Mouse (Mus musculus) cerebellum, adult 8-10 months (tissue): Measurements from ENCODE around the gene H1f0.

Source experiments
- DNase-seq: peaks from one replicate; pipeline ENCODE4 v3.0.0; 2022

H1f0 gene

DNA sequence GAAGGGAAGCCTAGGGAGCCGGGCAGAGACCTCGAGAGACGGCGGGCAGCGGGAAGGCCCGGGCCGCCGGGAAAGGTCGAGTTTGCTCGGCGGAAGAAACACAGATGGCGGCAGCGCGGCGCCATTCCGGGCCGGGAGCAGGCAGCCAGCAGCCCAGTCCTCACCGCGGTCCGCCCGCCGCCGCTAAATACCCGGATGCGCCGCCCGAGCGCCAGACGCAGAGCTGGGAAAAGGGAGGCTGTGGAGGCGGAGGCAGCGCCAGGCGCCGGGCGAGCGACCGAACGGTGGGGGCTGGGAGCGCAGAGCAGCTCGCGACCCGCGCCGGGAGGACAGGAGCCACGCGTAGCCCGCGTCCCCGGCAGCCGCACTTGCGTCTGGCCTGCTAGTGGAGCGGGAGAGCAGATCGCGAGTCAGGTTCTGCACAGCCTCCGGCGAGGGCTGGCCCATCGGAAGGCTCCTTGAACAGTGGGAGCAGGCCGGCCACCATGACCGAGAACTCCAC, at the start of gene H1f0:
Gene H1f0, plus strand, starts transcription at position 214 of the 502 bp plus-strand sequence.
- DNase-seq, result peak; percentile 95

DNA sequence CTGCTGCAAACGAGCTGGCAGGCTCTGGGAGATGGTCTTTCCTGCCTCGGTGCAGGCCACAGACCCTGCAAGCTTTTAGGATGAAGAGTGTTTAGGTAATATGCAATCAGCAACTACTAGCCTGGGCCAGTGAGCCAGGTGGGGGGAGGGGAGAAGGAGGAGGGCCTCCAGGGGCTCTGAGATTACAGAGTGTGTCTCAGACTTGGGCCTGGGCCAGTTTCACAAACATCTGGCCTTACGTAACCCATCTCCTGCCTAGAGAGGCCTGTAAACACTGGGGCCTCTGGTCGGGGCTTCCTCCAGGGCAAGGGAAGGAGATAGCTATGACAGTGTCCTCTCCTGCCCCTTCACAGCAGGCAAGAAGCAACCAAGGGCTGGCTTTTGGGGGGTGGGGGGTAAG, 49.4 kb upstream of the H1f0 start:
- DNase-seq, result no peak

DNA sequence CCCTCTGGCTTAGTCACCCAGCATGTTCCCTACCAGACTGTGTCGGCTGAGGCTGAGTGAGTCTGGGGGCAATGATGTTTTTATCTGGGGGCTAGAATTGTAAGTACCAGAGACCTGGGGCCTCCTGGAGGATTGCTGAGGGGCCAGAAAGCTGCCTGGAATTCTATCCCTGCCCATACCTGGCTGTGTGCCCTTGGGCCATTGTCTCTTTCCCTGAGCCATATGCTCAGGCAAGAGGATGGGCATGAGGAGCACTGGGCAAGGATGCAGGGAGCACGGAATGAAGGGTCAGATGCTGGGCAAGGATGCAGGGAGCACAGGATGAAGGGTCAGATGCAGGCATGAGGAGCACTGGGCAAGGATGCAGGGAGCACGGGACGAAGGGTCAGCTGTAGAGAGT, 48.2 kb upstream of the H1f0 start:
- peak; percentile 50 for DNase-seq

DNA sequence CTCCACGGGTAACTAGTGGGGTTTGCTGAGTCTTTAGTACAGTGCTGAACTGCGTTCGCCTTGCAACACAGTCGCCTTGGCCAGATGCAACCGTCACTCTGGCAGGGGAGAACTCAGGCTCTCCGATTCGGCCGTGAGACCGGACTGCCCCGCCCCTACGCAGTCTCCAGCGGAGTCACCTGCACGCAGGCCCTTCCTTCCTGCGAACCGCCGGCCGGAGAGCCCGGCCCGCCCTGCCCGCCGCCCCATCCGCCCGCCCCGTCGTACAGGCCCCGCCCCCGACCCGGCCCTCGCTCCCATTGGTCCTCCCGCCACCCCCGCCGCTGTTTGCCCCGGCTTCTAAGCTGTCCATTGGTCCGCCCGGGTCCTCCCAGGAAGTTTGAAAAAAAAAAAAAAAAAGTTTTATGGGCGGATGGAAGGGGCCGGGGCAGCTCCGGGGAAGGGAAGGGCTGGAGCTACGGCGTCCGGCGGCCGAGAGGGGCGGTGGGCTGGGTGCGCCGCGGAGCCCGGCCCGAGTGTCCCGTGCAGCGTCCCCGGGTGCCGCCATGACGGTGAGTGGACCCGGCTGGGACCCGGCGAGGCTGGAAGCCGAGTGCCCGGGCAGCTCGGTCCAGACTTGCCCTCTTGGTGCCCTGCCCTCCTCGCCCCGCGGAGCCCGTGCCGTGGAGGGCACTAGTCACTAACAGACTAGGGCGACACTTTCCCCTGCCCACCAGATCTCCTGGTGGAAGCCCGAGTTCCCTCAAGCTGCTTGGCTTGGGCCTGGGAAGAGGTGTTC, 45.4 kb upstream of the H1f0 start:
- DNase-seq, result peak; percentile 64

DNA sequence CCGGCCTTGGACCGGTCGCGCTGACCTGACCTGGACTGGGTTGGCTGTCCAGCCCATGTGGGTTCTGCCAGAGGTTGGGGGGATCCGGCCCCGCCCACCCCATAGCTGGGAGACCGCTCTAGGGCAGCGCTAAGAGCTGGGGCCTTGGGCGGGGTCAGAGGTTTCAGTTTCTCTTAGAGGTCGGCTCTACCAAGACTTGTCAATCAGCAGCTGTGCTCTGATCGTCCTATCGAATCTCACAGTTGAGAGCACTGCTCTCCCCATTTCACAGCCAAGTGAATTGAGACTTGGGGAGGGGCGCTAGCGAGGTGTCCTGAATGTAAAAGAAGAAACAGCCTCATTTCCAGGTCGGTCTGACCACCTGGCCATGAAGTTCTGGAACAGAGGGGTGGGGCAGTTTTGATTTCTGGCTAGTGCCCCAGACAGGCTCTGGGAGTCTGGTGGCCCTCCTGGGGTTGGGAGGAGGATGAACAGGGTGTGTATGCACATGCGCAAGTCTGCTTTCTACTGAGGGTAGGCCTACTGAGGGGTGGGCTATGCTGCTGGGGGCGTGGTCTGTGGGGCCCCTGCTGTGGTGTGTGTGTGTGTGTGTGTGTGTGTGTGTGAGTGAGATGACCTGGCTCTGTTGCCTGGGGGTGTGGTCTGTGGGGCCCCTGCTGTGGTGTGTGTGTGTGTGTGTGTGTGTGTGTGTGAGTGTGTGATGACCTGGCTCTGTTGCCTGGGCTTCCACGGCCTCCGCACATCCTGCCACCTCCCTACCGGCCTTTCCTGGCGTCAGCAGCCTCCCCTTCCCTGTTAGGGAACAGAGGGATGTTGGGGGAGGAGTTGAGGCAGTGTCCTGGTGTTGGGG, 44.6 kb upstream of the H1f0 start:
- DNase-seq, result no peak

GRCm38 (mm10) chr15:78984286-78984778, 43.9 kb upstream of the H1f0 start:
- no peak for DNase-seq

DNA sequence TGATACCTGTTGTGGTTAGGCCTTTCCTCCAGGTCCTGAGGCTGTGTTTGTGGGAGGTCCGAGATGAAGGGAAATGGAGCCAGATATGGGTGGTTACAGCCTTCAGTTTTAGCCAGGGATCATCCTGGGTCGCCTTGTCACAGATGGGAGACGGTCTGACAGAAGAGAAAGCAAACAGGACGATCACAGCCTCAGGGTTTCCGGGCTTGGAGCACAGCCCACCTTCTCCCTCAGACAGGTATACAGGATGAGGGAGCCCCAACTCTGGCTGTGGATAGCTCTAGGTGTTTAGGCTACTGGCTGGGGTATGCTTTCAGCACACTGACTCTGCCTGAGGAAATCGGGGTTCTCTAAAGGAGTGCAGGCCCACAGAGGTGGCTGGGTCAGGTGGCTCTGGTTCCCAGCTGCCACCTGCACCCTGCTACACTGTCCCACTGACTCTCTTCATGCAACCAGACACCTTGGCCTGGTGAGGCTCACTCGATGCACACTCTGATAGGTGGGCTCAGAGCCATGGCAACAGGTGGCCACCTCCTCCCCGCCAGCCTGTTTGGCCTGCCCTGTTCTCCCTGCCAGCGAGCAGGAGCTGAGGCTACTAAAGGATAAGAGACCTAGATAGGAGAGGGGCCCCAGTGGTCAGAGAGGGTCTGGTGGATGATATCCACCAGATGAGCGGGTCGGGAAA, 41.6 kb upstream of the H1f0 start:
- DNase-seq, result peak; percentile 70

DNA sequence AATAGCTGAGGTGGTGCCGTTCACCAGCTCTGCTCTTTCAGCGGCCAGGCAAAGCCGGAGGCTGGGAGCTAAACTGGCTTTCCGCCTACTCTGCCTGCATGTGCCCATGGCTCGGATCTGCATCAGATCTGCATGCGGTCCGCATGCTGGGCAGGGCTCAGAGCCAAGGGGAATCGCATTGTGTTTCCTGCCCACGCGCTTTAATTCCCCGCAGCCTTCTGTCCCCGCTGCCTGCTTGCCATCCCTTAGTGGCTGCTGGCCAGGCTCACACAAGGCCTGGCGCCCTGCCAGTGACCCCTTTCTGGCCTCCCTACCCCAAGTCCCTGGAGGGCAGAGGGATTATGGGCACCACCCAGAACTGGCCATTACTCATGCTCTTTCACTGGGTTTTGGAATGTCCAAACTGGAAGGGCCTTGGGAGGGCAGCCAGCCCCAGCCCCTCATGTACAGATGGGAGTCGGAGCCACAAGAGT, 39.7 kb upstream of the H1f0 start:
- peak; percentile 99 for DNase-seq

GRCm38 (mm10) chr15:78989152-78990092, 38.8 kb upstream of the H1f0 start:
- DNase-seq, result peak; percentile 41

DNA sequence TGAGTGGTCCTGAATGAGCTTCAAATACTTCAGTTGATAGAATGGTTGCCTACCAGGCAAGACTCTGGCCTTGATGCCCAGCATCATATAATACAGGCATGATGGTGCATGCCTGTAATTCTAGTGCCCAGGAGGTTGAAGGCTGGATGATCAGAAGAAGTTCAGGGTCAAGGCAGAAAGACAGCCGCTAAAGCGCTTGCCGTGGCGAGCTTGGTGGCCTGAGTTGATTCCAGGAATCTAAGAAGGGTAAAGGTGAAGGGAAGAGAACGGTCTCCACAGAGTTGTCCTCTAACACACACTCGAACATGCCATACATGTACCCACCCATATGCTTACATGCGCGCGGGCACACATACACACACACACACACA, 38.2 kb upstream of the H1f0 start:
- DNase-seq, result no peak

DNA sequence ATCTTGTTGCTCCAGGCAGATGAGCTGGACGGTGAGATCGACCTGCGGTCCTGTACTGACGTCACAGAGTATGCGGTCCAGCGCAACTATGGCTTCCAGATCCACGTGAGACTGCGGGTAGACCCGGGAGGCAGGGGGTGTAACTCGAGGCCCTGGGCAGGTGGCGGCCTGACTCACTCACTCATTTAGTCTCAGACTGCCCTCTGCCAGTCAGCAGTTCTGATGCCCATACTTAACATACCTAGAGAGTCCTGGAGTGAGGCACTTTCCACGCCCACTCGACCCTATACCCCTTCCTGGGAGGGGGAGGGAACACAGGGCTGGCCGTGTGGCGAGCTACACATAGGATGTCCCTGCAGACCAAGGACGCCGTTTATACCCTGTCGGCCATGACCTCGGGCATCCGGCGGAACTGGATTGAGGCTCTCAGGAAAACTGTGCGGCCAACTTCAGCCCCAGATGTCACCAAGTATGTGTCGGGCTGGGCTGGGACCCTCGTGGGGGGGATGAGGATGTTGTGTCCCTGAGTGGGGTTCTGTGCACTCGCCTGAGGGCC, 37.2 kb upstream of the H1f0 start:
- no peak for DNase-seq

- DNase-seq, result no peak
These were observed 36.0 kb upstream of the H1f0 start for GRCm38 (mm10) chr15:78992235-78992634.

GRCm38 (mm10) chr15:78992925-78993324, 35.3 kb upstream of the H1f0 start:
- no peak for DNase-seq

DNA sequence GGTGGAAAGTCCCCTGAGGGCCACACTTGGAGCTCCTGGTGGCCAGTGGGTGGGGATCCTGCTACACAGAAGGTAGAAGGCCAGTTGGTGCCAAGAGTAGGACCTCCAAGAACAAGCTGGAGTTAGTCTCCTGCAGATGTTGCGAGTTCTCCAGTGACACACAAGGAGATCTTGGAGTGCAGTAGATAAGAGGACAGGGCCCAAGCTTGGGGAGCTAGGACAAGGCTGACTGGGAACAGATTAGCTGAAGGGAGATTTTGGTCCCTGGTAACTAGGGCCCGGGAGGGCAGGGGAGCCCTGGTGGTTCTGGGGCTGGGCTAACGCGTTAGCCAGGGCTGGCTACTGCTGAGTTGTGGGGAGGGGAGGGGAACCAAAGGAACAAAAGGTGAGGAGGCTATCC, 32.3 kb upstream of the H1f0 start:
- DNase-seq, result no peak

DNA sequence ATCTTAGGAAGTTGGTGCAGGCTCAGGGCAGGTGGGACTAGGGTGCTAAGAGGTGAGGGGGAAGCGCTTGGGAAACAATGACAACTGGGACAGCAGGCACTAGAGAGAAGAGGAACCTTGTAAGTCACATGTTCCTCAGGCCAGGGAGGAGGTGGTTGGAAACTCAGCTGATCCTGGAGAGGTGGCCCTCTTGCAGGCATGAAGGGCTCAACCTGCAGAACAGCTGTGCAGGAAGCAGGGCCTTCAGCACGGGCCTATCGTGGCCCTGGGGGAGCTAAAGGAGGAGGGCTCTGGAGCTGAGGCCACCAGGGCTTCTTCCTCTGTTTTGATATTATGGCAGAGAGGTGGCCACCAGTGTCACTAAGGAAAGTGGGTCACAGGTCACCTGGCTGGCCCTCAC, 31.6 kb upstream of the H1f0 start:
- no peak for DNase-seq

DNA sequence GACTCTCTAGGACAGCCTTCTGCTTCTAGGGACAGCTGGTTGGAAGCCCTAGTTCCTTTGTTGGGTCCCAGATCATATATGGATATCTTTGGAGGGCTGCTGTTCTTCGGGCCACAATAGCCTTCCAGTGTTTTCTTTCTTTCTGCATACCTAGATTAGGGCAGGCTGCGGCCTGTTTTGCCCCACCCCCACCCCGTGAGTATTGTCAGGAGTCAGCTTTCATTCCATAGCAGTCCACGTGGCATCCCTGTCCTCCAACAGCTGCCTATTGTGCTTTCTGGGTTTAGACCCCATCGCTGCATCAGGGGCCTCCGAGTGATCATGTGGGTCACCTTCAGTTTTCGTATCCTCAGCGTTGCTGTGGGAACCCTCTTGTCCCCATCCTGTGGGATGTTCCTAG, 29.9 kb upstream of the H1f0 start:
- DNase-seq, result no peak

DNA sequence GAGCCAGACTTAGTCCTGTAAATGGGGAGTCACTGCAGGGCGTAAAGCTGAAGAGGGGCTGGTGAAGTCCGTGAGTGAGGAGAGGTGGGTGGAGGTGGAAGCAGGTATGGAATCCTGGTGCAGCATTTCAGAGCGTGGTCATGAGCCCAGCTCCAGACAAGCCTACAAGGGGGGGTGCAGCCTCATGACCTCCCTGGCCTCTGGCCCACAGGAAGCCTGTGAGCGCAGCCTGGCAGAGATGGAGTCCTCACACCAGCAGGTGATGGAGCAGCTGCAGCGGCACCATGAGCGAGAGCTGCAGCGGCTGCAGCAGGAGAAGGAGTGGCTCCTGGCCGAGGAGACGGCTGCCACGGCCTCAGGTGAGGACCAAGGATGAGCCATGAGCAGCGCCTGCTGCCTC, 28.7 kb upstream of the H1f0 start:
- peak; percentile 45 for DNase-seq

DNA sequence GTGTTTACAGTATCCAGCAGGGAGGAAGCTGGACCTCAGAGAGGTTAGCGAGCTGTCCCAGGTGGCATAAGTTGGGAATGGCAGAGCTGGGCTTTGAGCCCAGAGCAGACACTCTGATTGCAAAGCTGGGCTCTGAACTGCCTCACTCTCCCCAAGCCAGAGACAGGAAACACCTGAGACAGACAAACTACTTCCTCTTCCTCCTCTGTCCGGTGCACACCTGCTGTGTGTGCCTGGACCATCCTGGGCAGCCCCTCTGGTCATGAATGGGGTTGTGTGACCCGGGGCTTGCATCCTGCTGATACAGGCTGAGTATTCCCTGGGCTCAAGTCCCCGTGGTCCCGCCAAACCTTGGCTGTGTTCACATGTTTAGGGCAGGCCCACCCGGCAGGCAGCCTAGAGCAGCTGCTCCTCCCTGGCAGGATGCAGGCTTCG, 27.9 kb upstream of the H1f0 start:
- peak; percentile 60 for DNase-seq

GRCm38 (mm10) chr15:79001559-79001958, 26.7 kb upstream of the H1f0 start:
- no peak for DNase-seq

DNA sequence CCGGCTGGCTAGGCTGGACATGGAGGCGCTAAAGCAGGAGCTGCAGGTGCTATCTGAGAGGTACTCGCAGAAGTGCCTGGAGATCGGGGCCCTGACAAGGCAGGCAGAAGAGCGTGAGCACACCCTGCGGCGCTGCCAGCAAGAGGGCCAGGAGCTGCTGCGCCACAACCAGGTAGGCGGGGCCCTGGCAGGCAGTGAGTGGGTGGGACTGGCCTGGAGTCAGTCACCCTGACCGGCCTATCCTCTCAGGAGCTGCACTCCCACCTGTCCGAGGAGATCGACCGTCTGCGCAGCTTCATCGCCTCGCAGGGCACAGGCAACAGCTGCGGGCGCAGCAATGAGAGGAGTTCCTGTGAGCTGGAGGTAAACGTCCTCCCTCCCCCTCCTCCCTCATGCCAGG, 26.2 kb upstream of the H1f0 start:
- peak; percentile 64 for DNase-seq

- no peak for DNase-seq
These were observed 25.2 kb upstream of the H1f0 start for GRCm38 (mm10) chr15:79003079-79003478.

GRCm38 (mm10) chr15:79005581-79005980, 22.7 kb upstream of the H1f0 start:
- no peak for DNase-seq
